Mouse (Mus musculus) heart, embryonic 15.5 days (tissue): ENCODE measurements around the gene Olfr521. TPM values are rescaled to one million over a fixed set of nuclear protein-coding genes. Genes with fewer than 3 reads are reported as not detected.
"Not testable (repeated sequence)": the region's sequence is repeated elsewhere in the genome, so short reads cannot be mapped to it uniquely, and the experiment has no call there.

Experiments
- ATAC-seq: fragments of 200-750 bp; cut with Nextera tagmentation; replicated peaks from 2 replicates; pipeline ENCODE4 v1.8.0; 2017; ENCODE audit warnings: low read depth, moderate TSS enrichment; ENCODE audit not compliant: insufficient number of reproducible peaks, insufficient read depth, low FRiP score
- H3K27ac ChIP-seq: fragments of 300-500 bp; sonication (generic); 2 replicates; pipeline ENCODE4 v1.5.1; 2015; ENCODE audit warnings: mild to moderate bottlenecking, inconsistent platforms
- H3K27me3 ChIP-seq: fragments of 300-500 bp; sonication (generic); 2 replicates; pipeline ENCODE4 v1.6.1; 2015; ENCODE audit warnings: inconsistent platforms
- H3K36me3 ChIP-seq: fragments of 300-500 bp; sonication (generic); 2 replicates; pipeline ENCODE4 v1.6.1; 2015; ENCODE audit warnings: mild to moderate bottlenecking, inconsistent platforms
- H3K4me1 ChIP-seq: fragments of 300-500 bp; sonication (generic); replicated peaks from 2 replicates; pipeline ENCODE4 v1.6.1; 2015; ENCODE audit warnings: inconsistent platforms
- H3K4me2 ChIP-seq: fragments of 300-500 bp; sonication (generic); 2 replicates; pipeline ENCODE4 v1.6.1; 2015; ENCODE audit warnings: inconsistent platforms, mild to moderate bottlenecking, moderate library complexity
- H3K4me3 ChIP-seq: fragments of 300-500 bp; sonication (generic); 2 replicates; pipeline ENCODE4 v1.5.1; 2015; ENCODE audit warnings: mild to moderate bottlenecking, inconsistent platforms
- H3K9ac ChIP-seq: fragments of 300-500 bp; sonication (generic); 2 replicates; pipeline ENCODE4 v1.6.1; 2015; ENCODE audit warnings: mild to moderate bottlenecking, inconsistent platforms
- H3K9me3 ChIP-seq: fragments of 300-500 bp; sonication (generic); replicated peaks from 2 replicates; pipeline ENCODE4 v1.6.1; 2016; ENCODE audit warnings: inconsistent platforms
- WGBS: fragments of 180-500 bp; shearing (Covaris S2); methylation state at CpG from one replicate; pipeline ENCODE4 v1.1.7; 2015; ENCODE audit warnings: mixed read lengths; 5-methylcytosine and 5-hydroxymethylcytosine counted together
- polyA plus RNA-seq: library from polyadenylated mRNA; unstranded; fragments of >200 nt; fragmentation: Nextera tagmentation; extraction: Ambion mirVana; gene quantifications from 2 replicates; pipeline ENCODE4 v1.2.1, GENCODE M21; 2015

Olfr521 gene
- polyA plus RNA-seq, 1 experiment from 2014 or later, result not detected

DNA sequence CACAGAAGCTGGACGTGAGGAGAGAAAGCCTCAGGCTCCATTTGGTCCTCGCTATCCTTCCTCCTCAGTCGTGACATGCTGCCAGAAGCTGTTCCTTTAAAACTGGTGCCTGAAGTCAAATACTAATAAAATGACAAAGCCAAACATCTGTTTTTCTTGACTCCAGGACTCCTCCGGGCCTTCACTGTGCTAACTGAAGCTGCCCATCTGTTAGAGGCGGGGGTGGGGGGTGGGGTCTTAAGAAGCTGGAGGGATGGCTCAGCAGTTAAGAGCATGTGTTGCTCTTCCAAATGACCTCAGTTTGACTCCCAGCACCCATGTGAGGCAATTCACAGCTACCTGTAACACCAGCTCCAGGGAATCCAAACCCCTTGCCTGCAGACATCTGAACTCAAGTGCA is 25.3 kb downstream of the Olfr521 start:
- WGBS, result 46% methylated on average over 5 of the region's 5 CpGs
- no peak overlapping the region for H3K9ac ChIP-seq
- H3K36me3 ChIP-seq, result no peaks in the 10 kb centered on the region
- ATAC-seq, result no peak
- H3K27ac ChIP-seq, result no peak overlapping the region
- H3K4me1 ChIP-seq, result no peaks in the 10 kb centered on the region
- no peak overlapping the region for H3K4me3 ChIP-seq
- H3K9me3 ChIP-seq, result no peaks in the 10 kb centered on the region
- no peak overlapping the region for H3K4me2 ChIP-seq
- H3K27me3 ChIP-seq, result no peaks in the 10 kb centered on the region

DNA sequence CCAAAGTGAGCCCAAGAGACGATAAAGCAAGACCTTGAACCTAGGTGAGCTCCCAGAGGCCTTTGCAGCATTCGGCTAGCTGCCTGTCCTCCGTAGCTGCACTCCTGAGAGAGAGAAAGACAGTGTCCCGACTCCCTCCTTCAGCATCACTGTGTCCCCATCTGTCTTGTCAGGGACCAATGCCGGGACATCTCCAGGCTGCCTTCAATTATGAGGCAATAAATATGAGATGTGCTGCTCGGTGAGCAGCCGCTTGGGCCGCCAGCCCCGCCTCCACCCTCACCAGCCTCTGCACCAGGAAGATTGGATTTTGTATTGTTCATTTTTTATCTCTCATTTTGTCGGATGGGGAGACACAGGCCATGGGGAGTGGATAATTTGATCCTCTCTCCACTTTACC is 27.5 kb downstream of the Olfr521 start:
- Histone ChIP-seq H3K36me3 (no peaks in the 10 kb centered on the region), H3K27me3 (0 out of 2 replicates have a peak, but pooled peaks cover 4% of the 10 kb centered on the region), H3K4me2 (no peak overlapping the region), H3K9me3 (no peaks in the 10 kb centered on the region), H3K27ac (no peak overlapping the region), H3K4me3 (no peak overlapping the region), H3K4me1 (peaks cover 7% of the 10 kb centered on the region), H3K9ac (no peak overlapping the region)
- whole genome bisulfite sequencing, result 84% methylated on average over 10 of the region's 10 CpGs
- no peak for ATAC-seq

DNA sequence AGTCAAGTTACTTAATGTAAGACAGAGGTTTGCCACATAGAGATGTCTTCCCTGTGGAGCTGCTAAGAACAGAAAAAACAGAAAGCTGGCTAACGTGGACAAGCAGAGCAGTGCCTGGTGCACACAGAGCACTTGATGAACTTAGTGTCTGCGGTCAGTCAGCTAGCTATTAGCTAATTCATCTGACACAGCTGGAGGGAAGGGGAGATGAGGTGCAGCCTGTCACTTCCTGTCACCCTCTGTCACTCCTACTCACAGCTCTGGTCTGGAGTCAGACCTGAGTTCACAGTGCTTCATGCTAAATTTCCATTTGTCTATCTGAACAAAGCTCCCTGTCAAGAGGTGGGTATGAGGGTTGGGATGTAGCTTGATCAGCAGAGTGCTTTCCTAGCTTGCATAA is 30.8 kb downstream of the Olfr521 start:
- Histone ChIP-seq H3K4me3 (no peak overlapping the region), H3K4me2 (no peak overlapping the region), H3K9ac (no peak overlapping the region), H3K27ac (no peak overlapping the region), H3K9me3 (no peaks in the 10 kb centered on the region), H3K36me3 (no peaks in the 10 kb centered on the region), H3K4me1 (peaks cover 8% of the 10 kb centered on the region), H3K27me3 (peaks cover 23% of the 10 kb centered on the region)
- ATAC-seq, result no peak
- WGBS, result 46% methylated on average over 2 of the region's 2 CpGs

DNA sequence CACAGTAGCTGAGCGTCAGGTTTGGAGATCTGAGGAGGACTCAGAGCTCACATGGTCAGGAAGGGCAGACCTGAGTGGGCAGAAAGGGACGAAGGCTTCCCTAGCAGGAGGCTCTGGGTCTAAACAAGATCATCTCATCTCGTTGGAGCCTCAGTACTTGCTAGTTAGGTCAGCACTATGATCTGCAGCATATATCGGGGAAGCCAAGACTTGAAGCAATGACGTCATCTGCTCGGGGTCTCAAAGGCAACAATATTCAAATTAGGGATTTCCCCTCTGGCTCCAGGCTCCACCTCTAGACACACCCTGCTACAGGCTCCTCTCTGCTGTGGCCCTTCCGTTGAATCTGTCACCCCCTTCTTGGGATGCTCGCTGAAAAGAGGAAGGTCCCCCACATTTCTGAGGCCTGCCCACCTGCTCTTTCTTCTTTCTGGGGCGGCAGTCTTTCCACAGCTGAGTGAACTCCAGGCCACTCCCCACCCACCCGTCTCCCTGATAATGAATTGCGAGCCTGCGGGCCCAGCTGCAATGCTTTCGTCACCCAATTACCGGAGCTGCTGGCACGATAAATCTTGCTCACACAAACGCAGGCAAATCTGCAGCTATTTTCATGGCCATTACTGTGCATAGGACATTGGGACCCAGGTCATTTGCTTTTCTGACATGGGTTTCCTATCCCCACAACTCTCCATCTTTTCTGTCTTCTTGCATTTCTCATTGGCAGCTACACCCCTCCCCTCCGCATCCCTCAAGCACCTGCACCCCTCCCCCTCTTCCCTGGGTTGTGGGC is 32.1 kb downstream of the Olfr521 start:
- Histone ChIP-seq H3K9ac (no peak overlapping the region), H3K27ac (no peak overlapping the region), H3K27me3 (peaks cover 24% of the 10 kb centered on the region), H3K36me3 (no peaks in the 10 kb centered on the region), H3K9me3 (no peaks in the 10 kb centered on the region), H3K4me3 (no peak overlapping the region), H3K4me2 (peak overlapping the region; percentile 31), H3K4me1 (peaks cover 8% of the 10 kb centered on the region)
- no peak for ATAC-seq
- WGBS, result 16% methylated on average over 17 of the region's 17 CpGs

DNA sequence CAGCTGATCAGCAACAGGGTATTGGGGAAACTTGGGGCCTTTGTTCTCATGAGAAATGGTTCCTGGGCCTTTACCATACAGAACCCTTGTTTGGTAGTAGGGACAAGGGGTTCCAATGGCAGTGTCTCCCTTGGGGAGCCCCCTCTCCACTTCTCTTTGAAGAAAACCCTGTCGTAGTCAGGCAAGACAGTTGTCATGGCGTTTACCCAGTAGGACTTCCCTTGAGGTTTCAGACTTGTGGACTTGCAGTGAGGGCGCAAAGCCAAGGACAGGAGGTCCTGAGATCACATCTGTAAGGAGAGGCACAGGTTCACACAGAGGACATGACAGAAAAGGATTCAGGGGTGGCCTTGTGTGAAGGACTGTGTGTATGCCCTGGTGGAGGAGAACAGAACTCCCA is 33.2 kb downstream of the Olfr521 start:
- Histone ChIP-seq H3K4me3 (no peak overlapping the region), H3K9ac (no peak overlapping the region), H3K9me3 (no peaks in the 10 kb centered on the region), H3K4me1 (peaks cover 8% of the 10 kb centered on the region), H3K4me2 (no peak overlapping the region), H3K36me3 (no peaks in the 10 kb centered on the region), H3K27ac (no peak overlapping the region), H3K27me3 (peaks cover 24% of the 10 kb centered on the region)
- 65% methylated on average over 3 of the region's 3 CpGs for WGBS
- no peak for ATAC-seq

DNA sequence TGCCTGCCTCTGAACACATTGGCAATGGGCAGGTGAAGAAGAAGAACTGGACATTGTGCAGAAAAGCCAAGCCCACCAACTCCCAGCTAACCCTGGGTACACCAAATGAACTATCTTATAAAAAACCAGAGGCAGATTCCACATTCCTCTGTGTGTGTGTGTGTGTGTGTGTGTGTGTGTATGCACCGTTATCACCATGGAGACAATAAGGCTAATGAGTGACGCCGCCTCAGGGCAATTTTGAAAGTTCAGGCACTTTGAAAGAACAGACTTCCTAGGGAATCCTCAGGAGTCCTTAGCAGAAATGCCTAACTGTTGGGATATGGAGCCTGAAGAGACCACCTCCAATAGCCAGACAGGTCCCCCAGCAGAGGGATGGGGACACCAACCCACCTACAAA is 34.0 kb downstream of the Olfr521 start:
- H3K4me3 ChIP-seq, result no peak overlapping the region
- peaks cover 8% of the 10 kb centered on the region for H3K4me1 ChIP-seq
- H3K27me3 ChIP-seq, result peaks cover 24% of the 10 kb centered on the region
- no peaks in the 10 kb centered on the region for H3K9me3 ChIP-seq
- whole genome bisulfite sequencing, result 79% methylated on average over 3 of the region's 3 CpGs
- no peak overlapping the region for H3K4me2 ChIP-seq
- H3K27ac ChIP-seq, result no peak overlapping the region
- H3K36me3 ChIP-seq, result no peaks in the 10 kb centered on the region
- no peak overlapping the region for H3K9ac ChIP-seq
- no peak for ATAC-seq

DNA sequence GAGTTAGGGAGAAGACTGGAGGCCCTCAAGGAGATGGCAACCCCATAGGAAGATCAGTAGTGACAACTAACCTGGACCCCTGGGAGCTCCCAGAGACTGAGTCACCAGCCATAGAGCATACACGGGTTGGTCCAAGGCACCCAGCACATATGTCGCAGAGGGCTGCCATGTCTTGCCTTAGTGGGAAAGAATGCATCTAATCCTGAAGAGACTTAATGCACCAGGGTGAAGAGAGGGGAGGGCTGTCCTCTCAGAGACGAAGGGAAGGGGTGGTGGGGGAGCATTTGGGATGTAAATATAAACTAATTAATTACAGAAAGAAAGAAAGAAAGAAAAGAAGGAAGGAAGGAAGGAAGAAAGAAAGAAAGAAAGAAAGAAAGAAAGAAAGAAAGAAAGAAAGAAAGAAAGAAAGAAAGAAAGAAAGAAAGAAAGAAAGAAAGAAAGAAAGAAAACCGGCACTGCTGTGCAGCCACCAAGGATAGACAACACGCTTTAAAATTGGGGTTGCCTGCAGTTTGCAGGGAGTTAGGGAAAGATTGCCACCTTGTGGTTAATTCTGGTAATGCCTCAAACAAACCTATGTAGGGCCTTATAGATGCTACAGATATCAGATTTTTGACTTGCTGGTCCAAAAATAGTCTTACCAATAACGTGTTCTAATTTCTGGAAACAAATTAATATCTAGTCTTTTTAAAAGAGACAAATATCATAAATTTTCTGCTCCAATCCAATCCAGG is 34.8 kb downstream of the Olfr521 start:
- WGBS, result 35% methylated on average over 6 of the region's 6 CpGs
- ATAC-seq, result no peak
- H3K4me1 ChIP-seq, result peaks cover 8% of the 10 kb centered on the region

DNA sequence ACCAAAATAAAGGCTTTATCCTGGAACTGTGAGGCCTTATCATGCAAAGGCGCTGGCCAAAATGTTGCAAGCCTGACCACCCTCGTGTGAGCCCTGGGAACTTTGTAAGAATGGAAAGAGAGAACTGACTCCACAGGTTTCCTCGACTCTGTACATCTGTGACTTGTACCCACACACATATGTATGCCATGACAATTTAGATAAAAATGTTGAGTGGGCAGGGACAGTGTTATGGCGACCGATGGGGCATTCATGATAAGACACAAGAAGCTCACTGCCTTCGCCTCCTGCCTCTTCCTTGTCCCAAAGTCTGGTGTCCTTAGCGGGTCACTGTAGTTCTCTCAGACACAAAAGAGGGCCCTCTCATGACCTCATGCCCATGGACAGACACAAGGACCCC is 35.8 kb downstream of the Olfr521 start:
- no peaks in the 10 kb centered on the region for H3K9me3 ChIP-seq
- H3K4me1 ChIP-seq, result peaks cover 8% of the 10 kb centered on the region
- 59% methylated on average over 7 of the region's 7 CpGs for WGBS
- no peak overlapping the region for H3K27ac ChIP-seq
- peaks cover 24% of the 10 kb centered on the region for H3K27me3 ChIP-seq
- no peak for ATAC-seq
- H3K4me2 ChIP-seq, result no peak overlapping the region
- H3K4me3 ChIP-seq, result no peak overlapping the region
- H3K9ac ChIP-seq, result no peak overlapping the region
- no peaks in the 10 kb centered on the region for H3K36me3 ChIP-seq

More for the DNA sequence above, 34.8 kb downstream of the Olfr521 start:
- no peaks in the 10 kb centered on the region for H3K9me3 ChIP-seq
- H3K9ac ChIP-seq, result no peak overlapping the region
- H3K27ac ChIP-seq, result no peak overlapping the region
- H3K36me3 ChIP-seq, result no peaks in the 10 kb centered on the region
- no peak overlapping the region for H3K4me3 ChIP-seq
- H3K4me2 ChIP-seq, result no peak overlapping the region
- H3K27me3 ChIP-seq, result peaks cover 24% of the 10 kb centered on the region

DNA sequence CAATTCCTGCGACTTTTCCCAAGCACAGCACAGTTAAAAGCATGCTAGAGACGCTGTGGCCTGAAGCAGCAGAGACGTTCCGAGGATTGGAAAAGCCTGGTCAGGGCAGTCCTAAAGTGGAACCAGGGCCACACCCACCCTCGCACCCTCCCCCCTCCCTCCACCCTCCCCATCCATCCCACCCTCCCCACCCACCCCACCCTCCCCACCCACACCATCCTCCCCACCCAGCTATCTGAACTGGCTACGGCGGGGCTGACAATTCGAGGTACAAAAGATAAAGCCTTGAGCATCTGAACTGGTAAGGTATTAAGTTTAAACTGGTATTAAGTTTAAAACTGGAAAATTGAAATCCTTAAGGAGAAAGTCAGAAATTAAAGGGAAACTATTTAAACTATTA is 40.2 kb downstream of the Olfr521 start:
- no peak overlapping the region for H3K4me2 ChIP-seq
- no peak for ATAC-seq
- WGBS, result 60% methylated on average over 8 of the region's 8 CpGs
- H3K36me3 ChIP-seq, result no peaks in the 10 kb centered on the region
- no peaks in the 10 kb centered on the region for H3K9me3 ChIP-seq
- H3K4me3 ChIP-seq, result no peak overlapping the region
- 0 out of 2 replicates have a peak, but pooled peaks cover 5% of the 10 kb centered on the region for H3K27me3 ChIP-seq
- H3K4me1 ChIP-seq, result no peaks in the 10 kb centered on the region
- H3K9ac ChIP-seq, result no peak overlapping the region
- no peak overlapping the region for H3K27ac ChIP-seq

DNA sequence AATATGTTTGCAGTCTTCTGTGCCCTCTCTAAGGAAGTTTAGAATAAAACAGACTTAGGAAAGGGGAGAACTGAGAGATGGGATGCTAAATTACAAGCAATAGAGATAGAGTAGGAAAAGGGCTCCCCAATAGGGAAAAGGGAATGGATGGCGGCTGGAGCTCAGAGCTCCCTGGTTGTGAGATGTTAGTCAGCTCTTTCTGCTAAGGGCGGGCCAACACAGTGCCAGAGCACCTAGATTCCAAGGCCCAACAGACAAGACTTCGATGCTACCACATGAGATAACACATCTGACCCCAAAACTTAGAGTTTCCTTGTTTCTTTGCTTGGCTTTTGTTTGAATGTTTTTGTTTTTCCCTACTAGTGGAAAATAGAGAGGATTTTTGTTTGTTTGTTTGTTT is 40.7 kb downstream of the Olfr521 start:
- H3K4me1 ChIP-seq, ATAC-seq, H3K4me2 ChIP-seq, H3K4me3 ChIP-seq, H3K9me3 ChIP-seq, H3K27me3 ChIP-seq, H3K27ac ChIP-seq, H3K9ac ChIP-seq, H3K36me3 ChIP-seq: not testable (repeated sequence)
- 76% methylated on average over 3 of the region's 3 CpGs for WGBS

DNA sequence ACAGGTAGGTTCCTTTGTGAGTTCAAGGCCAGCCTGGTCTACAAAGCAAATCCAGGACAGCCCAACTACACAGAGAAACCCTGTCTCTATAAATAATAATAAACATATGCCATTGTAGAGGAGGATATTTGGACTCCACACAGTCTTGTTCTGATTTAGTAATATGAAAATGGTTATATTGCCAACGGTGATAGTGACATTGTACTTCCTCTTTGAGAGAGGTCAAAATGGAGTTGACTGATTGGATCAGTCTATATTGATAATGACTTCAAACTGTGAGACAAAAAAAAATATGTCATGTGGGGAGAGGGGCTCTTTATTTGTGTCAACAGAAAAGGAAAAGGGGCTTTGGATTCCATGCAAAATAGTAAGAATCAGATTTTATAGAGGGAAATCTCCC is 42.0 kb downstream of the Olfr521 start:
- no peak overlapping the region for H3K4me2 ChIP-seq
- no peaks in the 10 kb centered on the region for H3K27me3 ChIP-seq
- no peaks in the 10 kb centered on the region for H3K4me1 ChIP-seq
- 84% methylated on average over 1 of the region's 1 CpGs for WGBS
- ATAC-seq, result no peak
- H3K36me3 ChIP-seq, result no peaks in the 10 kb centered on the region
- H3K27ac ChIP-seq, result no peak overlapping the region
- H3K4me3 ChIP-seq, result no peak overlapping the region
- H3K9ac ChIP-seq, result no peak overlapping the region
- no peaks in the 10 kb centered on the region for H3K9me3 ChIP-seq

DNA sequence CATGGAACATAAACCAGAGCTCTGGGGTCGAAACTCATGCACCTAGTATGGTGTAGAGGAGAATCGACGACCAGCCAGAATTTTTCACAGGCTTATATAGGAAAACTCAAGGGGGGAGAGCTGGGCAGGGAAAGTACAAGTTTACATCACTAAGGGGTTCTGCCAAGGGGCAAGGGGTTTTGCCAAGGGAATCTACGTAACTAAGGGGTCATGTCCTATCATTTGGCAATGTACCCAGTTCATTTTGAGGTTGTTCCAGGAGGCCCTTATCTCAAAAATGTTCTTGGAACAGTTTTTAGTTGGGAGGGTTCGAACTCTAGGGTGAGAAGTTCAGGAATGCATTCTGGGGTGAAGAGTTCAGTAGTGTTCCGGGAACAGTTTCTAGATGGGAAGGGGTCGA is 43.7 kb downstream of the Olfr521 start:
- not testable (repeated sequence) for H3K9ac ChIP-seq, H3K4me2 ChIP-seq, H3K9me3 ChIP-seq, H3K4me3 ChIP-seq, H3K27ac ChIP-seq, H3K36me3 ChIP-seq, H3K27me3 ChIP-seq, ATAC-seq, H3K4me1 ChIP-seq
- WGBS, result 35% methylated on average over 7 of the region's 7 CpGs
